Mouse (Mus musculus) adrenal gland, adult 2 months (tissue): Measurements from ENCODE around the gene Olfr835. TPM values are rescaled to one million over a fixed set of nuclear protein-coding genes. Genes with fewer than 3 reads are reported as not detected.

ENCODE experiments used
- DNase-seq: peaks from one replicate; pipeline ENCODE4 v3.0.0; 2021
- long read RNA-seq: library from polyadenylated mRNA; stranded (forward); transcript quantifications from one replicate; pipeline ENCODE4 v2.0.0, GENCODE M21; 2021
- polyA plus RNA-seq: library from polyadenylated mRNA; depleted of rRNA; stranded (reverse); fragments of >200 nt; gene quantifications from 2 replicates; pipeline ENCODE4 v1.2.3, GENCODE M21; 2012; rRNA removed
- total RNA-seq, 2 experiments: library from RNA; stranded (reverse); gene quantifications; 2 replicates each; pipeline ENCODE4 v1.2.3; 2021

Gene Olfr835
- total RNA-seq = not detected
- polyA plus RNA-seq = not detected in 2 replicates
- long read RNA-seq = 0 reads

GRCm38 (mm10) chr9:19032435-19032834 is at the start of gene Olfr835:
TSS of gene Olfr835 (plus strand) at chr9:19032735.
- no peak for DNase-seq

- no peak for DNase-seq
Observed at GRCm38 (mm10) chr9:18987690-18988089, 44.8 kb upstream of the Olfr835 start, which contains the start of gene Olfr834. TSS of gene Olfr834 (plus strand) at chr9:18987990.

GRCm38 (mm10) chr9:19084986-19085385 is 52.5 kb downstream of the Olfr835 start:
- no peak for DNase-seq

Other genes starting within 250 kb of the Olfr835 start
- not detected for gene Olfr828, start 213.2 kb upstream of the Olfr835 start, total RNA-seq
- gene Olfr828, start 213.2 kb upstream of the Olfr835 start, polyA plus RNA-seq = not detected in 2 replicates
- not detected for gene Olfr829, start 177.8 kb upstream of the Olfr835 start, total RNA-seq
- not detected in 2 replicates for gene Olfr829, start 177.8 kb upstream of the Olfr835 start, polyA plus RNA-seq
- gene Olfr830, start 158.0 kb upstream of the Olfr835 start, total RNA-seq = not detected
- gene Olfr830, start 158.0 kb upstream of the Olfr835 start, polyA plus RNA-seq = not detected in 2 replicates
- gene Olfr832, start 95.6 kb upstream of the Olfr835 start, total RNA-seq = not detected
- gene Olfr832, start 95.6 kb upstream of the Olfr835 start, polyA plus RNA-seq = not detected in 2 replicates
- gene Olfr834, start 44.7 kb upstream of the Olfr835 start, total RNA-seq = not detected
- gene Olfr834, start 44.7 kb upstream of the Olfr835 start, polyA plus RNA-seq = not detected in 2 replicates
- not detected for gene Olfr836, start 87.6 kb downstream of the Olfr835 start, total RNA-seq
- gene Olfr836, start 87.6 kb downstream of the Olfr835 start, polyA plus RNA-seq = not detected in 2 replicates
- not detected for gene Olfr837, start 103.6 kb downstream of the Olfr835 start, total RNA-seq
- gene Olfr837, start 103.6 kb downstream of the Olfr835 start, polyA plus RNA-seq = not detected in 2 replicates
- not detected for gene Olfr839-ps1, start 144.6 kb downstream of the Olfr835 start, total RNA-seq
- gene Olfr839-ps1, start 144.6 kb downstream of the Olfr835 start, polyA plus RNA-seq = not detected in 2 replicates
- not detected for gene Olfr843, start 219.3 kb downstream of the Olfr835 start, total RNA-seq
- not detected in 2 replicates for gene Olfr843, start 219.3 kb downstream of the Olfr835 start, polyA plus RNA-seq